Mouse (Mus musculus): ENCODE measurements at regions not wholly inside any gene's neighbourhood (a gene's known extent, or its start where the extent isn't known, plus 50 kb on each side); places are given as distances from the start of the nearest gene placed in this dataset.

- DNase-seq (ENCODE audit: low read depth, low spot score) = no peak
These were observed 70.3 kb downstream of the Pctp start for GRCm38 (mm10) chr11:89932231-89932865.

- no peak for DNase-seq (ENCODE audit: low read depth, low spot score)
These were observed 73.3 kb downstream of the Pctp start for GRCm38 (mm10) chr11:89929115-89929988.

GRCm38 (mm10) chr11:89927483-89928156 lies 75.1 kb downstream of the Pctp start:
- DNase-seq (ENCODE audit: low read depth, low spot score) = no peak

- no peak for DNase-seq (ENCODE audit: low read depth, low spot score)
These were observed 80.1 kb downstream of the Pctp start for GRCm38 (mm10) chr11:89922551-89922950.

GRCm38 (mm10) chr11:89921146-89921545 lies 81.5 kb downstream of the Pctp start:
- no peak for DNase-seq (ENCODE audit: low read depth, low spot score)

- DNase-seq (ENCODE audit: low read depth, low spot score) = no peak
These were observed 86.9 kb downstream of the Pctp start for GRCm38 (mm10) chr11:89915795-89916194.

- no peak for DNase-seq (ENCODE audit: low read depth, low spot score)
These were observed 88.1 kb downstream of the Pctp start for GRCm38 (mm10) chr11:89914577-89914976.

GRCm38 (mm10) chr11:89901241-89901740 lies 101.4 kb downstream of the Pctp start:
- DNase-seq (ENCODE audit: low read depth, low spot score) = no peak

GRCm38 (mm10) chr11:89898516-89898915 lies 104.2 kb downstream of the Pctp start:
- DNase-seq (ENCODE audit: low read depth, low spot score) = no peak

- peak; percentile 28 for DNase-seq (ENCODE audit: low read depth, low spot score)
These were observed 105.8 kb downstream of the Pctp start for GRCm38 (mm10) chr11:89896854-89897253.

- DNase-seq (ENCODE audit: low read depth, low spot score) = no peak
These were observed 94.1 kb upstream of the Ankfn1 start for GRCm38 (mm10) chr11:89871587-89871986.

GRCm38 (mm10) chr11:89867575-89867974 lies 90.1 kb upstream of the Ankfn1 start:
- DNase-seq (ENCODE audit: low read depth, low spot score) = no peak

GRCm38 (mm10) chr11:89856184-89856769 lies 78.8 kb upstream of the Ankfn1 start:
- no peak for DNase-seq (ENCODE audit: low read depth, low spot score)

- no peak for DNase-seq (ENCODE audit: low read depth, low spot score)
These were observed 64.4 kb upstream of the Ankfn1 start for GRCm38 (mm10) chr11:89841853-89842252.

GRCm38 (mm10) chr11:89839671-89840327 lies 62.3 kb upstream of the Ankfn1 start:
- DNase-seq (ENCODE audit: low read depth, low spot score) = peak; percentile 49

GRCm38 (mm10) chr11:89837995-89838394 lies 60.5 kb upstream of the Ankfn1 start:
- DNase-seq (ENCODE audit: low read depth, low spot score) = no peak

GRCm38 (mm10) chr11:89836897-89837296 lies 59.4 kb upstream of the Ankfn1 start:
- no peak for DNase-seq (ENCODE audit: low read depth, low spot score)

GRCm38 (mm10) chr11:89834068-89834467 lies 56.6 kb upstream of the Ankfn1 start:
- DNase-seq (ENCODE audit: low read depth, low spot score) = no peak

GRCm38 (mm10) chr11:89831577-89832110 lies 54.2 kb upstream of the Ankfn1 start:
- no peak for DNase-seq (ENCODE audit: low read depth, low spot score)
